Mouse (Mus musculus) hematopoietic stem cell, adult 5-6 weeks (primary cell): Measurements from ENCODE around the gene Ece1. TPM values are rescaled to one million over a fixed set of nuclear protein-coding genes. Genes with fewer than 3 reads are reported as not detected.

Source experiments
- ATAC-seq, 2 experiments: fragments of 125-278 bp in 1 of 2; replicated peaks in 1 of 2; 2 replicates each; pipeline ENCODE4 v1.8.0; 2016 to 2017; ENCODE audit warnings: inconsistent platforms in 2 of 2, mild to moderate bottlenecking in 2 of 2, moderate number of reproducible peaks in 2 of 2, low read depth in 1 of 2, moderate TSS enrichment in 1 of 2; ENCODE audit not compliant: low FRiP score in 2 of 2, poor library complexity in 2 of 2, severe bottlenecking in 2 of 2, insufficient read depth in 1 of 2, low TSS enrichment in 1 of 2
- total RNA-seq: library from RNA; stranded (forward); fragments of 172-1452, 232-1000 nt; gene quantifications from 2 replicates; pipeline ENCODE4 v1.2.3, GENCODE M21; 2017

Gene Ece1
- total RNA-seq, 1 experiment from 2014 or later: 11.4 TPM

DNA sequence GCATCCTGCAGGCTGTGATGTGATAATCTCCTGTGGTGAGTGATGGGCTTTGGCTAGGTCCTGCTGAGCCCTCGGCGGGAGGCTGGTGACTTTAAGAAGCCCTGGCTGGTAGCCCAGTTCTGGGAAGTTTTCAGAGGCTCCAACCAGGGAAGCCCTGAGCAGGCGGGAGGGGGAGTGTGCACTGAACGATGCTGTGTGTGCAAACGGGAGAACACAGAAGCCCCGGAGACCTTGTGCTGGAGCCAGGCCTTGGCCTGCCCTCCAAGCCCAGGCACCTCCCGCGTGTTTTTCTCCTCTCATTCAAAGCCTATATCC lies 35.2 kb downstream of the Ece1 start:
- ATAC-seq: no peak; a peak in 1 of 4 replicates

DNA sequence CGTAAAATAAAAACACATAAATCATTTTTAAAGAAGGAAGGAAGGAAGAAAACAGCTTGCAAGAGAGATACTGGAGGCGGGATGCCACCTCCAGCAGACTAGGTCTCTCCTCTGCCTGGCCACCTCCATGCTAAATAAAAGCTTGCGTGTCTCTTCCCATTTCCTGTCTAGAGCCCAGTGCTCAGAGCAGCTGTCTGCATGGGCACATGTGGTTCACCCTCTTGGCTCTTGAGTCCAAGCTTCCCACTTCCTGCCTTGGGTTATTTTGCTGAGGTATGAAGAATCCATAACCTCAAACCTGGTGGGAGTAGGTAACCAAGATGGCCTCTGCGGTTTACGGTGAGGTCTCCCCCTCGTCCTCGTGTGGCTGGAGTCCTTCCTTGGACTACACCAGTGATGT lies 36.5 kb downstream of the Ece1 start:
- 0 out of 4 replicates have a peak, but pooled peaks of 1 of the 2 experiments have one; percentile 22 for ATAC-seq

DNA sequence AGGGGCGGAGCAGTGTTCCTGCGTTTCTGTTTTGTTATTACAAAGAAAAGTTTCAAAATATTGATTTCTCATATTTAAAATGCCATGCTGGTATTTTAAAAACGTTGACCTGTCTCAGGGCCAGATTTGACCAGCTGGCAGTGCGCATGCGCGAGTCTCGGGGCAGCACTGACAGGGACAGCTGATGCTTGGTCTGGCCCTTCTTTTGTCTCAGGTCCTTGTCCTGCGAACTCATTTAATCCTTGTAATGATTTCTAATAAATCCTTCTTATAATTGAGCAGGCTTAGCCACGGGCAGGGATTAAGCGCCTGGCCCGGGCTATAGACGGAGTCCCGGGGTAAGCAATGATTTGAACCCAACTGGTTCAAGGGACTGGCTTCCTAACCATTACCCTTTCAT lies 40.2 kb downstream of the Ece1 start:
- ATAC-seq: no peak

DNA sequence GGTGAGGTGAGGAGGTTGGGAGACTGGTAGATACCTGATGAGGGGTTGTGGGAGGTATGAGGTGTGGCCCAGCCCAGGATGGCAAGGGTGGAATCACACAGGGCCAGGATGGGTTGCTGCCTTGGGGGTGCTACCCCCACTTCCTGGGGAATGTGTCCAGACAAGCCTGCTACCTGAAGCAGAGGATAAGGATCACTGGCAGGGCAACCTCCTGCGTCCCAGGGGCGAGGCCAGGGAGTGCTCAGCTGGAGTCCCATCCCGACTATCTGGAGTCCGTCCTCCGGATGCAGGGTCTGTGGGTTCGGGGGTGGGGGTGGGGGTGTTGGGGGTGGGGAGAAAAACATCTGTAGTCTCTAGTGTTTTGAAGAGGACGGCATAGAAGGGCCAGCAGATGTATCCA lies 40.8 kb downstream of the Ece1 start:
- ATAC-seq: no peak

DNA sequence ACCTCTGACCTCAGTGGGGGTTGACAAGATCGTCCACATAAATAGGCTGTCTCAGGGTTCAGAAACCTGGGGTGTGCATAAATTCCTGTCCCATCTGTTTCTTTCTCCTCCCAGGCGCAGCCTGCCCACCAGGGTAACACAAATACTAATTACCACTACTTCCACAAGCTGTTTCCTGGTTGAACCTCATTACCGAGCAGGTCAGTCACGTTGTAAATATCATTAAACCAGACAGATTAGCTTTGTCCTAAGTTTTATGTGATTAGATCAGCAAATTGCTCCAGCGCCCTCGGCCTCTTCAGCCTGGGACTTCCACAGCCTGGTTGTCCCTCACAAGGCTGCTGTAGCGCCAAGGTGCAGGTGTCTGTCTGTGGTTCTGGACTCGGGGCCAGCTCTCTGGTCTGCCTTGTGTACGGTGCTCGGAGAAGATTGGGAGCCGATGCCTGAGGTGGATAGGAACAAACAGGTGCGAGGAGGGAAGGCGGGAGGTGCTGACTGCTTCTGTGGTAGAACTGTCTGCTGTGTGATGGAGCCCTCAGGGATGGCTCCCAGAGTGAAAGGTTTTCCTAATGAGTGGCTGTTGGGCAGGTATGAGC lies 43.0 kb downstream of the Ece1 start:
- no peak for ATAC-seq

DNA sequence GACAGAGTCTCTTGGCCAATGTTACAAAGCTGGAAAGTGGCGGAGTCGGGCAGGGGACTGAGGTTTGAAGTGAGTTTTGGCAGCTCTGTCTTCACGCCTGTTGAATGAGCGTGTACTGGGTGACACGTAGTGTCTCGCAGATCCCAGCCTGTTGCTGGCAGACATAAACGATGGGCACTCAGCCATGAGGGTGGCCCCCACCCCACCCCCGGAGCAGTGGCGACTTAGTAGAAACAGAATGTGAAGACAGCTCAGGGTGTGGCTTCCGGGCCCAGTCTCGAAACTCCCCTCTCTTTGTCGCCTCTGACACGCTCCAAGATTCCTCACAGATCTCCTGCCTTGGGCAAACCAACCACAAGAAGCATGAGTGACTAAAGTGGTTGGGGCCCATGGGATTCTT lies 45.9 kb downstream of the Ece1 start:
- ATAC-seq: no peak

DNA sequence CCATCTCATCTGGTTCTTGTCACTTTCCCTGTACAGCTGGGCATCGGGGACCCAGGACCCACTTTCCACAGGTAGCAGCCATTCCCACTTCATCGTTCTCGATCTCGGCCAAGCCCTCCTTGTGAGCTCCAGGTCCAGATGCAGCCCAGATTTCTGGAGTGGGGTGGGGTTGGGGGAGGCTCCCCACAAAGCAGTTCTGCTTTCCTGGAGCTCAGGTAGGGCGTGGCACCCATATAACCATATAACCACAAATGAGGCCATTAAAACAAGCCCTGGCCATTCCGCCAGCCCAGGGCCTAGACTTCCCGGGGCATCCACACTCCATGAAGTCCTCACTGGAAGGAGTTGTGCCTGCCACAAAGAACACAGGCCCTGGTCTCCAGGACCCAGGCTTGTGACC lies 46.5 kb downstream of the Ece1 start:
- no peak for ATAC-seq

DNA sequence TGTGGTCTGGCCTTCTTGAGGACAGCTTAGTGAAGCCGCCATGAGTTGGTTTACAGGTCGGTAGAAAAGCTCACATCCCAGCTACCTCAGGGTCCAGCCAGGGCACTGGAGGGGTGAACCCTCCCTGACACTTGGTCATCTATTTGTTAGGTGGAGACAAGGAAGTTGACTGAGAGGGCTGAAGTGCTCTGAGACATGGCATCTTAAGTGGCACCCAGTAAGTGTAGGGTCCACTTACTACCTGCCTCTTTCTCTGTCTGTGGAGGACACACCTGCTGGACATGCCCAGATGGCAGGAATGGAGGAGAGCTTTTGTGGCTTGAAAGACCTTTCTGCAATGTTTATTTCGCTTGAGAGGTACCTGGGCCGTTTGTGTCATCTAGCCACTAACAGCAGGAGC lies 46.9 kb downstream of the Ece1 start:
- ATAC-seq: no peak

DNA sequence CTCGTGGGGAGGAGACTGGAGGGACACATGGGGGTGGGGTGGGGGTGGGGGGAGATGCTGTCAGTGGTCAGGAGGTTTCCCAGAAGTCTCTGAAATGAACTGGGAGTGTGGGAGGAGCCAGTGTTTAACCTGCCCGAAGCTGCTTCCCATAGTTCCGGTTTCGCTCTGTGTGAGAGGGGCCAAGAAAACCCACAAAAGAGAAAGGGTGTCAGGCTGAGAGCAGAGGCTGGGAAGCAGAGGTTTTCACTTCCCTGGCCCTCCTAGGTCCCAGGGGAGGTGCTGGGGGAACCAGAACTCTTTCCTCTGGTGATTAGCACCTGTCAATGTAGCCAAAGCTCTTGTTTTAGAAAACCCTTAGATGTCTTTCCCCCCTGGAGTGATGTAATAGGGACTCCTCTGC lies 47.4 kb downstream of the Ece1 start:
- peak; percentile 40 to 58; a peak in 3 of 4 replicates for ATAC-seq

DNA sequence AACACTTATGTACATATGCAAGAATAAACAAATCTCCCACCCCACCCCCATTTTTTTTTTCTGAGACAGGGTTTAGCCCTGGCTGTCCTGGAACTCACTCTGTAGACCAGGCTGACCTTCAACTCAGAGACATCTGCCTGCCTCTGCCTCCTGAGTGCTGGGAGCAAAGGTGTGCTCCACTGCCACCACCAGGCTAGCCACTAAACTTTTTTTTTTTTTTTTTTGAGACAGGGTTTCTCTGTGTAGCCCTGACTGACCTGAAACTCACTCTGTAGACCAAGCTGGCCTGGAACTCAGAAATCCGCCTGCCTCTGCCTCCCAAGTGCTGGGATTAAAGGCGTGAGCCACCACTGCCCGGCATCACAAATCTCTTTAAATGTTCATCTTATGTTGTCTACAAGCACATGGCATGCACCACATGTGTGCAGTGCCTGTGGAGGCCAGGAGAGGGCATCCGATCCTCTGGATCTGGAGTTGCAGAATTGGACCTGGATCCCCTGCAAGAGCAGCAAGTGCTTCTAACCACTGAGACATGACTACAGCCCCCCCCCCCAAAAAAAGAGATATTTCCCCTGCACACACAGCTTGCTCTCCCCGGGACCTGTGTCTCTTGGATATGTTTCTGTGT lies 48.5 kb downstream of the Ece1 start:
- no peak for ATAC-seq

DNA sequence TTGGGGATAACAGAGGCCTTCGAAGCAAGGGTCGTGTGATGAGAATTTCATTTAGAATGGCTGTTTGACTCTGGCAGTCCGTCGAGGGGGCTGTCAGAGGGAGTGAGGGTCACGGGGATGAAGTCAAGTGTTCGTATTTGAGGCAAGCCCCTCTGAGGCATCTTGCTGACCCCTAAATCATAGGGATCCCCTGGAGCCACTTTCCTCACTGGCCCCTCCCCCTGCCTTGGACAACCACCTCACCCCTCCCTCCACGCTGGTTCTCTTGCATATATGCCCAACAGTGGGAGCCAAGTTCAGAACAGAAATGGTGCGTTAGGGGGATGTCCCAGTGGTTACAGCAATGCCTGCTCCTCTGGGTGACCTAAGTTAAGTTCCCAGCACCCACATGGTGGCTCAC lies 49.6 kb downstream of the Ece1 start:
- no peak for ATAC-seq

DNA sequence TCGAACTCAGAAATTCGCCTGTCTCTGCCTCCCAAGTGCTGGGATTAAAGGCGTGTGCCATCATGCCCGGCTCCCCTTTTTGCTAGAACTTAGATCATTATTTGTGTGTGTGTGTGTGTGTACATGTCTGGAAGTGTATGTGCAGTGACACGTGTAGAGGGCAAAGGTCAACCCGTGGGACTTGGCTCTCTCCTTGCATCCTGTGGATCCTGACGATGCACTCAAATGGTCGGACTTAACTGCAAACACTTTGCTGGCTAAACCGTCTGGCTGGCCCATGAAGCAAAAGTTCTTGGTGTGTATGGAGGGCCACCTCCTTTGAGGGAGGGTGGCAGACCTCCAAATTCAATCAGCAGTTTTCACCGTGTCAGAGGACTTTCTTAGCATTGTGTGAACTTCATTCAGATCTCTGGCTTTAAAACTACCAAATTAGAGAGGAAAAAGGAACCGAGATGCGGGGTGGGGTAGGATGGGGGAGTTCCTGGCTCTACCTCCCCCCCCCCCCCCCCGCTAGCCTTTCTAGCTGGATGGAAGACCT lies 50.8 kb downstream of the Ece1 start:
- ATAC-seq: no peak

DNA sequence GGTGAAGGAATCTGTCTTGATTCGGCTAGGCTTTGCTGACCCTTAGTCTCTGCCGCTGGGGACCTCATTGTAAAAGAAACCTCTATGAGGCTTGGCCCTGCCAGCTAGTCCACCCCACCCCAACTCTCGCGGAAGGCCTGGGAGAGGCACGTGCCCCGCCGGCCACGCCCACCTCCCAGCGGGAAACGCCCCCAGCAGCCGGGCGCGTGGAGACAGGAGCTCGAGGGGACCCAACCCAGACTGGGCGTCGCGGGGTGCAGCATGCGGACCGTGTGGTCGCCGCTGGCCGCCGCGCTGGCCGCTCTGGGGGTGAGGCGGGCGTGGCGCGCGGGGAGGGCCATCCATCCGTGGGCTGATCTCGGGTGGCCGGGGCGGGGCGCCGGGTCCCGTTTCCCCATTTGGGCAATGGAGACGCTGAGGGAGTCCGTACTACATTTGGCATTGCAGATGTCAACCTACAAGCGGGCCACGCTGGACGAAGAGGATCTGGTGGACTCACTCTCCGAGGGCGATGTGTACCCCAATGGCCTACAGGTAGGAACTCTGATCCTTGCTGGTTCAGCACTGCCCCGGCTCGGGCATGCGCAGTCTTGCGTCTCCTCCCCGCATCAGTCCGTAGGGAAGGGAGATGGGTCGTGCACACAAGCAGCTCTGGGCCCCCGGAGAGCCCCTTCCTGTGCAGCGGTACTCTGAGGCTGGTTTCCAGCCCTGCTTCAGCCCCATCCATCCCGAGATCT lies 51.5 kb downstream of the Ece1 start:
- ATAC-seq: peak; percentile 71 to 73

DNA sequence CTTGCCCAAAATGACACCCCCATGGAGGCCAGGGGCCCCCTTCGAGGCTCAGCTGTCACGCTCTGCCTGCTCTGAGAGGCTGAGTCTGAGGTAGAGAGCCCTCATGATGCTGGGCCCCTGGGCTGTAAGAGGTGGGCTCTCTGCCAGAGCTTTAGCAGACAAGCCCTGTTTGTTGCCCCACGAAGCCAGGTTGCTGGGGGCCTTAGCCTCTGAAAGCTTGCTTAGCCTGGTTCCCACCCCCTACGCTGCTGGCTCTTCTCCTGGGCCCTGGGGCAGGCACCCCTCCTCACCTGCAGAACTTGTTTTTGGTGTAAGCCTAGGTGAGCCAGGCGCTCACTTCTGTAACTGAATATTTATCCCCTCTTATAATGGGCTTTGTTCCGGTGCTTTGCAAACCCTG lies 55.6 kb downstream of the Ece1 start:
- ATAC-seq: no peak

DNA sequence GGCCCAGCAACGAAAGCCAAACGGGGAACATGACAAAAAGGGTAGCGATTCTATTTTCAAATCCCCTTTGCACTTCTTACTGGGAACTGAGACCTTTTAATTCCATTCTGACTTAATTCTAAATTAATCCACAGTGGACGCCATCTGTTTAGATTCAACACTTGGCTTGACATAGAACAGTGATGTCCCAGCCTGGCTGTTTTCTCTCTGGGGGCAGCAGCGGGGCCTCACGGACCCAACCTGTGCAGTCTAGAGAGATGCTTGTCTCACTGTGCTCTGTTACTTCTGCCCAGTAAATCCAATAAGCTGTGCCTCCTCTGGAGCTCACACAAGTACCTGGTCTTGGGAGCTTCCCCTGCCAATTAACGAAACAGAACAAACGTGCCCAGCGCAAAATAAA lies 56.5 kb downstream of the Ece1 start:
- no peak for ATAC-seq

DNA sequence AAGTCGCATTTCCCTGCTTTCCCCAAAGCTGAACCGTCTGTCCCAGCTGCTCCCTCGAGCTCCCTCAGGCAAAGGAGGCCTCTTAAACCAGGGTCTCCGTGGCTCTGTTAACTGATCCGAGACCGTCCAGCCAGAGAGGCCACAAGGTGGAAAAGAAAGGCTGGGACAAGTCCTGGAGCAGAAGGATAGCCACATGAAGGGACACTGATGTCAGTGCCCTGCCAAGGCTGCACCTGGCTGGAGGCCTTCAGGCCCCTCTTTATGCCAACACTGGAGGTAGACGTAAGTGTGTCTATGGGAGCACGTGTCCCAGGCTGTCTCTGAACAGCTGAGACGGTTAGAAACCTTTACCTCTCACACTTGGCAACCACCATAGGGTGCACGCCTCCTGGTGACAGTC lies 57.1 kb downstream of the Ece1 start:
- ATAC-seq: no peak

DNA sequence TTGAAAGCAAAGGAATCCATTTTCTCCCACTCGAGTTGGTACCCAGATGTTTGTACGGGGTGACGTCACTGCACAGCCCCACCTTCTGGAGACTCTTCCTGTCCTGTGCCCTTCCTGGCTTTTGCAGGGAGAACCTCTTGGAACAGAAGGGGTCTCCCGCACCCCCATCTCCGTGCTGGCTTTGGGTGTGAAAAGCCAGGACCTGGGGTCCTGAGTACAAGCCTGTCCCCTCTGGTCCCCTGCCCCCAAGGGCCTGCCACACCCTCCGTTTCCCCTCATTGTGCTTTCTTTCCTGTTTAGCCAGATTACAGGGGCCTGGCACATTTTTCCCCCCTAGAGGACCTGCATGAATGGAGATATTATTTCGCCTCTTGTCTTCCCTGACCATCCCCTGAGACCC lies 58.0 kb downstream of the Ece1 start:
- no peak for ATAC-seq

DNA sequence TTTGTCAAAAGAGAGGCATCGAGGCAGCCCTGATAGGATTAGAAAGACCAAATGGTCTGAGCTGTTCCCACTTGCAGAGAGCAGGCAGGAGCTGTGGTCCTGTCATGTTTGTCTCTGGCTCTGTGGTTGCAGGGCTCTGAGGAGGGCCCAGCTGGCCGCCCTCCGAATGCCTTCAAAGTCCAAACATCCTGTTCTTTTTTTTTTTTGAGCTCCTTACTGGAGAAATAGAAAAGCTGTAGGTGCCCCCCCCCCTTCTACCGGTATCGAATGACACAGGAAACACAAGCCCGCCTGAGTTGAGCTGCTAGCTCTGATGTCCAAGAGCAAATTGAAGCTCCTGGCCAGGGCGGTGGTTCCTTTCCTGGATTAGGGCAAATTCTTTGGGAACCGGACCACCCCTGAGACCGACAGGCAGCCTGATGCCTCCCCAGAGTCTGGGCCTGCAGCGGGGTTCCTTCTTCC lies 58.5 kb downstream of the Ece1 start:
- ATAC-seq: no peak
